Mouse (Mus musculus): Measurements from ENCODE around the gene Tmem238l. TPM values are rescaled to one million over a fixed set of nuclear protein-coding genes. Genes with fewer than 3 reads are reported as not detected.

The Tmem238l gene
- total RNA-seq, 2 experiments from 2014 or later = not detected

GRCm38 (mm10) chr11:66981336-66982115 lies 25.1 kb downstream of the Tmem238l start:
- DNase-seq = no peak

- no peak for DNase-seq
Observed at GRCm38 (mm10) chr11:66982794-66983193, 26.4 kb downstream of the Tmem238l start.

GRCm38 (mm10) chr11:66983422-66984164 lies 27.2 kb downstream of the Tmem238l start:
- no peak for DNase-seq

GRCm38 (mm10) chr11:66984165-66985135 lies 28.0 kb downstream of the Tmem238l start:
- DNase-seq = peak; percentile 59 to 75

- no peak for DNase-seq
Observed at GRCm38 (mm10) chr11:66985136-66985702, 28.8 kb downstream of the Tmem238l start.

GRCm38 (mm10) chr11:66992150-66992549 lies 35.7 kb downstream of the Tmem238l start:
- DNase-seq = no peak

- no peak for DNase-seq
Observed at GRCm38 (mm10) chr11:66993674-66994073, 37.2 kb downstream of the Tmem238l start.

- DNase-seq = no peak
Observed at GRCm38 (mm10) chr11:66996446-66996845, 40.0 kb downstream of the Tmem238l start.

GRCm38 (mm10) chr11:66998467-66999403 lies 42.3 kb downstream of the Tmem238l start:
- DNase-seq = no peak

GRCm38 (mm10) chr11:67000671-67001070 lies 44.2 kb downstream of the Tmem238l start:
- DNase-seq = no peak

- DNase-seq = no peak
Observed at GRCm38 (mm10) chr11:67001717-67002116, 45.3 kb downstream of the Tmem238l start.

- DNase-seq = no peak
Observed at GRCm38 (mm10) chr11:67002911-67003310, 46.5 kb downstream of the Tmem238l start.

- no peak for DNase-seq
Observed at GRCm38 (mm10) chr11:67007961-67008360, 51.5 kb downstream of the Tmem238l start.

- DNase-seq = no peak
Observed at GRCm38 (mm10) chr11:67008528-67008927, 52.1 kb downstream of the Tmem238l start.

- DNase-seq = no peak
Observed at GRCm38 (mm10) chr11:67010430-67010829, 54.0 kb downstream of the Tmem238l start.

- DNase-seq = no peak
Observed at GRCm38 (mm10) chr11:67011635-67012034, 55.2 kb downstream of the Tmem238l start.

Other genes starting within 250 kb of the Tmem238l start
- 1 to 10 TPM; 1.9 TPM for gene Pirt, start 44.7 kb upstream of the Tmem238l start, total RNA-seq (2021)
- gene Tmem220, start 68.5 kb downstream of the Tmem238l start, total RNA-seq (2021) = under 1 TPM; 0.42 to 0.56 TPM
- 10 to 100 TPM; 24.1 to 30.7 TPM for gene Adprm, start 96.0 kb downstream of the Tmem238l start, total RNA-seq (2021)
- 1 to 10 TPM; 9.4 to 9.9 TPM for gene Sco1, start 96.0 kb downstream of the Tmem238l start, total RNA-seq (2021)
- under 1 TPM; 0.55 to 0.76 TPM for gene Myh3, start 121.7 kb downstream of the Tmem238l start, total RNA-seq (2021)
- under 1 TPM; 0.13 to 0.15 TPM for gene Myh2, start 214.4 kb downstream of the Tmem238l start, total RNA-seq (2021)
- under 1 TPM; 0.10 to 0.23 TPM for gene Myh1, start 243.4 kb downstream of the Tmem238l start, total RNA-seq (2021)

All from layer of hippocampus, postnatal 36 days (tissue).